Mouse (Mus musculus) bone marrow, adult 2 months (tissue): ENCODE results near the gene Fgfr2.

Source experiments
- CTCF ChIP-seq: fragments of 200-500 bp; IDR thresholded peaks from 2 replicates; pipeline ENCODE4 v1.5.1; 2011; ENCODE audit warnings: low read length, control low read depth; ENCODE audit not compliant: control insufficient read depth, insufficient read depth
- POLR2A ChIP-seq: fragments of 200-500 bp; IDR thresholded peaks from 2 replicates; pipeline ENCODE4 v1.6.1; 2011; ENCODE audit warnings: low read depth, mild to moderate bottlenecking, control low read depth, low read length, borderline replicate concordance; ENCODE audit not compliant: control insufficient read depth

DNA sequence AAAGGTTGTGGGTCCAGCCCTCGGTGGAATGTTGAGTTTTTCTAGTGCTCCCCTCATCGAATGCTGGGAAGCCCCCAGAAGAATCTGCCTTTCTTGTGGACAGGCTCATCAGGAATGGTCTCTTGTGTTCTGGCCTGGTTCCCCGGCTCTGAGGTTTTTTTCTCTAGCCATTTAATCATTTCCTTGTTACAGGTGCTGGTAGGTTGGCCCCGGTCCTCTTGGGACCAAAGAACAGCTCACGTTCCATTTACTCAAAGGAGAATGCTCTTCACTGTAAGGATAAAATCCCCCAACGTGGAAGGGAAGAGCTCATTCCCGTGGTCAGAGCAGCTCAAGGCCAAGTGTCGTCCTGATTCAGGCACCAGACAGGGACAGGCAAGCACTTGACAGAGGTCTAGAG is 113.5 kb downstream of the Fgfr2 start:
- no peak for TF ChIP-seq CTCF
- TF ChIP-seq POLR2A: no peak
